Mouse (Mus musculus) embryonic fibroblast, embryonic 13.5 days (primary cell): ENCODE measurements around the gene Psmd9. TPM values are rescaled to one million over a fixed set of nuclear protein-coding genes. Genes with fewer than 3 reads are reported as not detected.
"Not testable (repeated sequence)": the region's sequence is repeated elsewhere in the genome, so short reads cannot be mapped to it uniquely, and the experiment has no call there.

Experiments
- H3K27ac ChIP-seq: 2 replicates; pipeline ENCODE4 v1.5.1; 2012; ENCODE audit warnings: low read length, control low read depth, inconsistent platforms; ENCODE audit not compliant: insufficient read depth
- H3K4me1 ChIP-seq: 2 replicates; pipeline ENCODE4 v1.6.1; 2011; ENCODE audit warnings: low read length; ENCODE audit not compliant: control insufficient read depth, insufficient read depth
- H3K4me3 ChIP-seq: 2 replicates; pipeline ENCODE4 v1.5.1; 2011; ENCODE audit warnings: mild to moderate bottlenecking, control low read depth, low read length; ENCODE audit not compliant: insufficient read depth
- CTCF ChIP-seq: IDR thresholded peaks from 2 replicates; pipeline ENCODE4 v1.5.1; 2011; ENCODE audit warnings: mild to moderate bottlenecking, control low read depth, low read length, moderate library complexity, borderline replicate concordance; ENCODE audit not compliant: insufficient read depth
- POLR2A ChIP-seq: IDR thresholded peaks from 2 replicates; pipeline ENCODE4 v1.6.1; 2011; ENCODE audit warnings: low read depth, mild to moderate bottlenecking, control low read depth, low read length, moderate library complexity
- polyA plus RNA-seq: library from polyadenylated mRNA; stranded (reverse); fragments of >200 nt; gene quantifications from 2 replicates; pipeline ENCODE4 v1.2.4, GENCODE M21; 2011; ENCODE audit warnings: low read depth; ENCODE audit not compliant: missing spikeins, insufficient read length

The Psmd9 gene
- polyA plus RNA-seq, 1 experiment = 28.4 TPM

- Histone ChIP-seq H3K4me1 (no peaks in the 10 kb centered on the region), H3K4me3 (no peak overlapping the region), H3K27ac (no peak overlapping the region)
- TF ChIP-seq POLR2A (no peak), CTCF (no peak)
Observed at GRCm38 (mm10) chr5:123201523-123201892, 32.3 kb downstream of the Psmd9 start.

GRCm38 (mm10) chr5:123201987-123202386 is 32.8 kb downstream of the Psmd9 start:
- H3K4me3 ChIP-seq = no peak overlapping the region
- H3K27ac ChIP-seq = no peak overlapping the region
- H3K4me1 ChIP-seq = no peaks in the 10 kb centered on the region
- TF ChIP-seq POLR2A (no peak), CTCF (no peak)

DNA sequence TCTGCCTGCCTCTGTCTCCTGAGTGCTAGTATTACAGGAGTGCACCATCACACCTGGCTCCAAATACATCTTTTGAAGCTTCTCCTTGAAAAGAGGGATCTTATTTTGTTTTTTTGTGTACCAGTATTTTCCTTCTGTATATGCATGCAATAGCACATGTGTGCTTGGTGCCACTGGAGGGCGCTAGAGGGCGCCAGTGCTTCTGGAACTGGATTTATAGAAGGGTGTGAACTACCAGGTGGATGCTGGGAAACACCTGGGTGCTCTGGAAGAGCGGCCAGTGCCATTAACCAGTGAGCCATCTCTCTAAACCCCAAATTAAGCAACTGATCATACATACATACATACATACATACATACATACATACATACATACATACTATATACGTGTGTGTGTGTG is 33.6 kb downstream of the Psmd9 start:
- H3K4me1 ChIP-seq, H3K4me3 ChIP-seq, H3K27ac ChIP-seq: not testable (repeated sequence)

GRCm38 (mm10) chr5:123203591-123203990 is 34.4 kb downstream of the Psmd9 start:
- H3K27ac ChIP-seq, H3K4me1 ChIP-seq, H3K4me3 ChIP-seq: not testable (repeated sequence)

- not testable (repeated sequence) for H3K27ac ChIP-seq, H3K4me1 ChIP-seq, H3K4me3 ChIP-seq
Observed at GRCm38 (mm10) chr5:123222346-123223050, 53.3 kb downstream of the Psmd9 start.

GRCm38 (mm10) chr5:123223051-123223410 is 53.8 kb downstream of the Psmd9 start:
- no peak for TF ChIP-seq CTCF
- no peak for TF ChIP-seq POLR2A

DNA sequence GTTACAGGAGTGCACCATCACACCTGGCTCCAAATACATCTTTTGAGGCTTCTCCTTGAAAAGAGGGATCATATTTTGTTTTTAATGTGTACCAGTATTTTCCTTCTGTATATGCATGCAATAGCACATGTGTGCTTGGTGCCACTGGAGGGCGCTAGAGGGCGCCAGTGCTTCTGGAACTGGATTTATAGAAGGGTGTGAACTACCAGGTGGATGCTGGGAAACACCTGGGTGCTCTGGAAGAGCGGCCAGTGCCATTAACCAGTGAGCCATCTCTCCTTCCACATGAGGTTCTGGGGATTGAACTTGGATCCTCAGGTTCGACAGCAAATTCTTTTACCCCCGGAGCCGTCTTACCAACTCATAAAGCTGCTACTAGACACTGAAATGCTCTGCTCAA is 54.6 kb downstream of the Psmd9 start:
- H3K4me3 ChIP-seq, H3K4me1 ChIP-seq, H3K27ac ChIP-seq: not testable (repeated sequence)

More at GRCm38 (mm10) chr5:123223051-123223410, 53.8 kb downstream of the Psmd9 start:
- Histone ChIP-seq H3K4me1 (no peaks in the 10 kb centered on the region), H3K27ac (no peak overlapping the region), H3K4me3 (no peak overlapping the region)

GRCm38 (mm10) chr5:123226851-123227250 is 57.6 kb downstream of the Psmd9 start:
- Histone ChIP-seq H3K4me3 (no peak overlapping the region), H3K4me1 (no peaks in the 10 kb centered on the region), H3K27ac (no peak overlapping the region)
- TF ChIP-seq POLR2A (no peak), CTCF (no peak)

- Histone ChIP-seq H3K4me1 (no peaks in the 10 kb centered on the region), H3K4me3 (peak overlapping the region; percentile 93), H3K27ac (no peak overlapping the region)
- TF ChIP-seq CTCF = no peak
- peak; percentile 64 for TF ChIP-seq POLR2A
Observed at GRCm38 (mm10) chr5:123227762-123228523, 58.7 kb downstream of the Psmd9 start.

GRCm38 (mm10) chr5:123228524-123228922 is 59.3 kb downstream of the Psmd9 start:
- TF ChIP-seq CTCF (no peak), POLR2A (no peak)
- Histone ChIP-seq H3K27ac (no peak overlapping the region), H3K4me1 (no peaks in the 10 kb centered on the region), H3K4me3 (peak overlapping the region; percentile 93)

DNA sequence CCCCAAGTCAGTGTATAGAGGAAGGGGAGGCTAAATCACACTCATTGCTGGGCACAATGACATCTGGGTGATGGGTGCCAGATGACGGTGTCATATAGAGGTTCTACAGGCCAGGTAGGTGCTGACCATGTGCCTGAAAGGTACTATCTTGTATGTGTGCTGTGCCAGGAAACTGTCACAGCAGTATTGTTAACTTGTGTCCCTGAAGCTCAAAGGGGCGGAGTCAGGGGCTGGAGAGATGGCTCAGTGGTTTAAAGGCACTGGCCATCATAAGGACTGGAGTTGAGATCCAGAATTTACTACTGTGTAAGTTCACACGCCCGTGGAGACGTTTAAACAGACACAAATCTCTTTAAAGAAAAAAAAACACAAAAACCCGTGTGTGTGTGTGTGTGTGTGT is 60.1 kb downstream of the Psmd9 start:
- H3K4me3 ChIP-seq = no peak overlapping the region
- no peaks in the 10 kb centered on the region for H3K4me1 ChIP-seq
- no peak overlapping the region for H3K27ac ChIP-seq
- TF ChIP-seq CTCF (no peak), POLR2A (no peak)
